Mouse (Mus musculus) embryonic fibroblast, embryonic 13.5 days (primary cell): ENCODE data around the gene Fam117a.

Source experiments
- CTCF ChIP-seq: IDR thresholded peaks from 2 replicates; pipeline ENCODE4 v1.5.1; 2011; ENCODE audit warnings: mild to moderate bottlenecking, control low read depth, low read length, moderate library complexity, borderline replicate concordance; ENCODE audit not compliant: insufficient read depth
- POLR2A ChIP-seq: IDR thresholded peaks from 2 replicates; pipeline ENCODE4 v1.6.1; 2011; ENCODE audit warnings: low read depth, mild to moderate bottlenecking, control low read depth, low read length, moderate library complexity

- TF ChIP-seq CTCF (no peak), POLR2A (no peak)
Measured at GRCm38 (mm10) chr11:95393500-95393816, 56.6 kb downstream of the Fam117a start.
